Mouse (Mus musculus) heart, embryonic 15.5 days (tissue): ENCODE measurements at regions not wholly inside any gene's neighbourhood (a gene's known extent, or its start where the extent isn't known, plus 50 kb on each side); places are given as distances from the start of the nearest gene placed in this dataset.
A peak's percentile ranks its signal among the peaks of the same experiment; 100 is the strongest.

ENCODE experiments used
- ATAC-seq: fragments of 200-750 bp; cut with Nextera tagmentation; replicated peaks from 2 replicates; pipeline ENCODE4 v1.8.0; 2017; ENCODE audit warnings: low read depth, moderate TSS enrichment; ENCODE audit not compliant: insufficient number of reproducible peaks, insufficient read depth, low FRiP score
- H3K27ac ChIP-seq: fragments of 300-500 bp; sonication (generic); 2 replicates; pipeline ENCODE4 v1.5.1; 2015; ENCODE audit warnings: mild to moderate bottlenecking, inconsistent platforms
- H3K27me3 ChIP-seq: fragments of 300-500 bp; sonication (generic); 2 replicates; pipeline ENCODE4 v1.6.1; 2015; ENCODE audit warnings: inconsistent platforms
- H3K36me3 ChIP-seq: fragments of 300-500 bp; sonication (generic); 2 replicates; pipeline ENCODE4 v1.6.1; 2015; ENCODE audit warnings: mild to moderate bottlenecking, inconsistent platforms
- H3K4me1 ChIP-seq: fragments of 300-500 bp; sonication (generic); replicated peaks from 2 replicates; pipeline ENCODE4 v1.6.1; 2015; ENCODE audit warnings: inconsistent platforms
- H3K4me2 ChIP-seq: fragments of 300-500 bp; sonication (generic); 2 replicates; pipeline ENCODE4 v1.6.1; 2015; ENCODE audit warnings: inconsistent platforms, mild to moderate bottlenecking, moderate library complexity
- H3K4me3 ChIP-seq: fragments of 300-500 bp; sonication (generic); 2 replicates; pipeline ENCODE4 v1.5.1; 2015; ENCODE audit warnings: mild to moderate bottlenecking, inconsistent platforms
- H3K9ac ChIP-seq: fragments of 300-500 bp; sonication (generic); 2 replicates; pipeline ENCODE4 v1.6.1; 2015; ENCODE audit warnings: mild to moderate bottlenecking, inconsistent platforms
- H3K9me3 ChIP-seq: fragments of 300-500 bp; sonication (generic); replicated peaks from 2 replicates; pipeline ENCODE4 v1.6.1; 2016; ENCODE audit warnings: inconsistent platforms
- WGBS: fragments of 180-500 bp; shearing (Covaris S2); methylation state at CpG from one replicate; pipeline ENCODE4 v1.1.7; 2015; ENCODE audit warnings: mixed read lengths; 5-methylcytosine and 5-hydroxymethylcytosine counted together

- Histone ChIP-seq H3K9me3 (no peaks in the 10 kb centered on the region), H3K4me2 (no peak overlapping the region), H3K4me3 (no peak overlapping the region), H3K27me3 (no peaks in the 10 kb centered on the region), H3K27ac (no peak overlapping the region), H3K36me3 (no peaks in the 10 kb centered on the region), H3K9ac (no peak overlapping the region), H3K4me1 (peaks cover 2% of the 10 kb centered on the region; the same call in 1 of the 2 replicates)
- ATAC-seq, result no peak
- 53% methylated on average over 7 of the region's 7 CpGs for WGBS
Observed at GRCm38 (mm10) chr13:48013336-48013750, 247.7 kb upstream of the Id4 start.

DNA sequence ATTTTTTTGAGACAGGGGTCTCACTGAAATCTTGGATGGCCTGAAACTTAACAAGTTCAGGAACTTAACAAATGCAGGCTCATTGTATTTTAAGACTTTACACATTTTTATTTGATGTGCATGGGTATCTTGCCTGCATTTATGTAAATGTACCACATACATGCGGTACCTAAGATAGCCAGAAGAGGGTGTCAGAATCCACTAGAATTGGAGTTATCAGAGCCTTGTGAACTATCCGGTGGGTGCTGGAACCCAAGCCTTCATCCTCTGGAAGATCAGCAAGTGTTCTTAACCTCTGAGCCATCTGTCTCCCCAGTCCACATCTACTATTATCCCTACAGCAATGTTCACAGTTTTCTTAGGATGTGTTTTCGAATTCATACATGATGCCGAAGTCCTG is 245.7 kb upstream of the Id4 start:
- 87% methylated on average over 4 of the region's 4 CpGs for WGBS
- no peaks in the 10 kb centered on the region for H3K36me3 ChIP-seq
- H3K4me2 ChIP-seq, result no peak overlapping the region
- no peak overlapping the region for H3K27ac ChIP-seq
- H3K4me3 ChIP-seq, result no peak overlapping the region
- H3K27me3 ChIP-seq, result no peaks in the 10 kb centered on the region
- no peaks in the 10 kb centered on the region for H3K9me3 ChIP-seq
- no peak overlapping the region for H3K9ac ChIP-seq
- peaks cover 4% of the 10 kb centered on the region; the same call in 1 of the 2 replicates for H3K4me1 ChIP-seq
- no peak for ATAC-seq

- no peak overlapping the region for H3K4me2 ChIP-seq
- no peak for ATAC-seq
- H3K9me3 ChIP-seq, result no peaks in the 10 kb centered on the region
- H3K36me3 ChIP-seq, result no peaks in the 10 kb centered on the region
- H3K4me1 ChIP-seq, result peaks cover 4% of the 10 kb centered on the region; the same call in 1 of the 2 replicates
- no peak overlapping the region for H3K9ac ChIP-seq
- WGBS, result 89% methylated on average over 3 of the region's 3 CpGs
- H3K27ac ChIP-seq, result no peak overlapping the region
- no peaks in the 10 kb centered on the region for H3K27me3 ChIP-seq
- no peak overlapping the region for H3K4me3 ChIP-seq
Observed at GRCm38 (mm10) chr13:48016051-48016450, 245.0 kb upstream of the Id4 start.

DNA sequence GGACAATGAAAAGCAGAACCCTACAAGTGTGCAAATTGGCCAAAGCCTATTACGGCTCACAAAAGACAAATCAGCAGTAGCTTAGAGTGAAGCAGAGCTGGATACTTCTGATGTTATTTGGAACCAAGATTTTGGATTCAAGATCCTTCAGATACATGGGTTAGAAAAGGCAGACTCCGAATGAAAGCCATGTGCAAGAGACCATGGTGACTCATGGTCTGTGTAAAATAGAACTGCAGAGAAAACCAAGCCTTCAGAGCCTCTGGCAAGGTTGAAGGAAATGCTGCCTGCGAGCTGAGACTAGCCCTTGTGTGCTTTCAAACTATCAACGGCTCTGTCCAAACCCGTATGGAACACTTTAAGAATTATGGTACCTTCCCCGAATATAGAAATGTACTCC is 244.4 kb upstream of the Id4 start:
- no peaks in the 10 kb centered on the region for H3K9me3 ChIP-seq
- no peak for ATAC-seq
- no peaks in the 10 kb centered on the region for H3K36me3 ChIP-seq
- H3K9ac ChIP-seq, result no peak overlapping the region
- H3K4me2 ChIP-seq, result no peak overlapping the region
- H3K4me1 ChIP-seq, result peaks cover 4% of the 10 kb centered on the region; the same call in 1 of the 2 replicates
- H3K27me3 ChIP-seq, result no peaks in the 10 kb centered on the region
- no peak overlapping the region for H3K4me3 ChIP-seq
- H3K27ac ChIP-seq, result no peak overlapping the region
- WGBS, result 81% methylated on average over 6 of the region's 6 CpGs

DNA sequence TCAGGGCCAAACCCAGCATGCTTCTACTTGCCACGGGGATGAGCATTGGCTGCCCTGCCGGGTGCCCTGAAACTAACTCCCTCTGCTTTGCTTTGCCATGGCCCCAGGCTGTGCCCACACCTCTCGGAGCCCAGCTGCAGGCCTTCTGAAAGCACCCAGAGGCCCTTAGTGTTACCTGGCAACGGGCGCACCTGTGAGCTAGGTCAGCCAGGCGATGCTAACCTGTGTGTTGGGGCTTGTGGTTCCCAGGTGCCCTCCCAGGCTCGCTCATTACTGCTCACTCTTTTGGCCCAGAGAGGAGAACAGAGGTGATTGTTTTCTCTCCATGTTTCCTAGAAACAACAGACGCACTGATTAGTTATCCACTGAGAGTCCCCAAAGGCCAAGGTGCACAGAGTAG is 243.4 kb upstream of the Id4 start:
- H3K27me3 ChIP-seq, result no peaks in the 10 kb centered on the region
- ATAC-seq, result no peak
- no peak overlapping the region for H3K4me2 ChIP-seq
- H3K9ac ChIP-seq, result no peak overlapping the region
- H3K36me3 ChIP-seq, result no peaks in the 10 kb centered on the region
- no peak overlapping the region for H3K4me3 ChIP-seq
- 77% methylated on average over 8 of the region's 8 CpGs for WGBS
- H3K9me3 ChIP-seq, result no peaks in the 10 kb centered on the region
- no peak overlapping the region for H3K27ac ChIP-seq
- peaks cover 4% of the 10 kb centered on the region; the same call in 1 of the 2 replicates for H3K4me1 ChIP-seq

DNA sequence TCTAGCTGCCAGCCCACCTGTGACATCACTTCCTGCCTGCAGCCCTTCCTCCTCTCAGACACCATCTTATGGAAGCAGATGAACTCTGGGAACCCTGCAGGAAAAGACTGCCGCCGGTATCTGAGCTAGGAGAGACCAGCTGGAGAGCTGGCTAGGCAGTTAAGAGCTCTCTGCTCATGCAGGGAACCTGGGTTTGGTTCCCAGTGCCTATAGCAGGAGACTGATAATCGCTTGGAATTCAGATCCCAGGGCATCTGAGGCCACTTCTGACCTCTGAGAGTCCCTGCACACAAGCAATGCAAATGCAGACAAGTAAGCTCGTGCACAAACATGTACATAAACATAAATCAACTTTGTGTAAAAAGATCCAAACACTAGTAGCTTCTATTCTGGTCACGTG is 242.4 kb upstream of the Id4 start:
- WGBS, result 63% methylated on average over 5 of the region's 5 CpGs
- Histone ChIP-seq H3K36me3 (no peaks in the 10 kb centered on the region), H3K9ac (no peak overlapping the region), H3K9me3 (no peaks in the 10 kb centered on the region), H3K4me2 (no peak overlapping the region), H3K4me1 (peaks cover 2% of the 10 kb centered on the region; the same call in 1 of the 2 replicates), H3K4me3 (no peak overlapping the region), H3K27ac (no peak overlapping the region), H3K27me3 (no peaks in the 10 kb centered on the region)
- no peak for ATAC-seq

GRCm38 (mm10) chr13:48022958-48023615 is 237.9 kb upstream of the Id4 start:
- WGBS, result 76% methylated on average over 7 of the region's 7 CpGs
- H3K9me3 ChIP-seq, result no peaks in the 10 kb centered on the region
- H3K27ac ChIP-seq, result no peak overlapping the region
- H3K4me2 ChIP-seq, result no peak overlapping the region
- no peaks in the 10 kb centered on the region for H3K27me3 ChIP-seq
- peaks cover 10% of the 10 kb centered on the region for H3K4me1 ChIP-seq
- ATAC-seq, result no peak
- H3K4me3 ChIP-seq, result no peak overlapping the region
- H3K9ac ChIP-seq, result no peak overlapping the region
- no peaks in the 10 kb centered on the region for H3K36me3 ChIP-seq

- ATAC-seq, result no peak
- Histone ChIP-seq H3K4me3 (no peak overlapping the region), H3K27ac (no peak overlapping the region), H3K27me3 (no peaks in the 10 kb centered on the region), H3K36me3 (no peaks in the 10 kb centered on the region), H3K4me1 (peaks cover 9% of the 10 kb centered on the region), H3K9ac (no peak overlapping the region), H3K9me3 (no peaks in the 10 kb centered on the region), H3K4me2 (0 out of 2 replicates have a peak overlapping the region, but pooled peaks have one; percentile 6)
- WGBS, result 29% methylated on average over 7 of the region's 7 CpGs
Observed at GRCm38 (mm10) chr13:48027775-48028489, 233.1 kb upstream of the Id4 start.

DNA sequence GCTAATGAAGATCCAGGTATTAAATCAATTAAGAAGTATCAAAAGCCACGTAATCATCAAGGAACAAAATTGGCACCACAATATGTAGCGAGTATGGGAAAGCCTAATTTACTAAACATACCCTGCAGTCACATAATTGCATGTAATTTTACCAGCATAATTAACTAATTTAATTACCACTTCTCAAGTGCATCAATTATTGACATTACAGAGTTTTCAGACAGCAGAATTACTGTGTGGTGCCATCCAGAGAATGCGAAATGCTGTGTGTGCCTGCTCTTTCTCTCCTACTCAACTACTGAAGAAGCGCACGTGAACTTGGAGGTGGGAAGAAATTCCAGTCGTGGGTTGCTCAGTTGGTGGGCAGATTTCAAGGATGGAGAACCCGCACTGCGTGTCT is 229.5 kb upstream of the Id4 start:
- 80% methylated on average over 8 of the region's 8 CpGs for WGBS
- H3K27me3 ChIP-seq, result no peaks in the 10 kb centered on the region
- H3K9me3 ChIP-seq, result no peaks in the 10 kb centered on the region
- no peak for ATAC-seq
- H3K27ac ChIP-seq, result no peak overlapping the region
- H3K4me2 ChIP-seq, result no peak overlapping the region
- no peaks in the 10 kb centered on the region for H3K36me3 ChIP-seq
- no peak overlapping the region for H3K4me3 ChIP-seq
- H3K9ac ChIP-seq, result no peak overlapping the region
- H3K4me1 ChIP-seq, result peaks cover 9% of the 10 kb centered on the region

DNA sequence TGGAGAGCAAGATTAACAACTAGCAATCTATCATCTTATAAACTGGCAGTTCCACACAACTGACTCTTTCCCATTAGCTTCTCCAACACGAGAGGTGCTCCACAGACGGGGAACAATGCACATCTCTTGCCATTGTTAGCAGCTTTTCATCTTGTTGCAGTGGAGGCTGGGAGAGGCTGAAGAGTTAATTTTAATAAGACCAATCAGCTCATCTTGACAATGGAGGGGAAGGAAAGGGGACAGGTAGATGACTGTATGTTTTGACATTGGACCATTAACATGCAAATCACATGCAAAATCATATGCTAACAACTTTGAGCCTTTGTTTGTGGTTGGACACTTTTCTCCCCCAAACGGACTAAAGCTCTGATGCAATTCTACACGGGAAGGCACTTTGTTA is 218.9 kb upstream of the Id4 start:
- no peak overlapping the region for H3K4me3 ChIP-seq
- no peaks in the 10 kb centered on the region for H3K27me3 ChIP-seq
- no peak overlapping the region for H3K4me2 ChIP-seq
- no peak overlapping the region for H3K27ac ChIP-seq
- H3K9ac ChIP-seq, result no peak overlapping the region
- no peaks in the 10 kb centered on the region for H3K4me1 ChIP-seq
- no peaks in the 10 kb centered on the region for H3K36me3 ChIP-seq
- WGBS, result 79% methylated on average over 4 of the region's 4 CpGs
- ATAC-seq, result no peak
- no peaks in the 10 kb centered on the region for H3K9me3 ChIP-seq

- 82% methylated on average over 6 of the region's 6 CpGs for WGBS
- no peak for ATAC-seq
- H3K27me3 ChIP-seq, result no peaks in the 10 kb centered on the region
Observed at GRCm38 (mm10) chr13:48042572-48042971, 218.5 kb upstream of the Id4 start.

More at GRCm38 (mm10) chr13:48042572-48042971, 218.5 kb upstream of the Id4 start:
- H3K27ac ChIP-seq, result no peak overlapping the region
- no peaks in the 10 kb centered on the region for H3K36me3 ChIP-seq
- no peaks in the 10 kb centered on the region for H3K9me3 ChIP-seq
- H3K4me3 ChIP-seq, result no peak overlapping the region
- no peak overlapping the region for H3K4me2 ChIP-seq
- H3K9ac ChIP-seq, result no peak overlapping the region
- no peaks in the 10 kb centered on the region for H3K4me1 ChIP-seq
